Mouse (Mus musculus) megakaryocyte, embryonic 14.5 days (primary cell): ENCODE measurements around the gene Tcl1b5.
"Not testable (repeated sequence)": the region's sequence is repeated elsewhere in the genome, so short reads cannot be mapped to it uniquely, and the experiment has no call there.

Experiments
- FLI1 ChIP-seq: IDR thresholded peaks from 2 replicates; pipeline ENCODE4 v1.6.1; 2012; ENCODE audit warnings: low read length, inconsistent platforms, mixed read lengths
- GATA1 ChIP-seq: IDR thresholded peaks from 3 replicates; pipeline ENCODE4 v1.6.1; 2012; ENCODE audit warnings: mixed read lengths, low read length, inconsistent platforms, borderline replicate concordance

DNA sequence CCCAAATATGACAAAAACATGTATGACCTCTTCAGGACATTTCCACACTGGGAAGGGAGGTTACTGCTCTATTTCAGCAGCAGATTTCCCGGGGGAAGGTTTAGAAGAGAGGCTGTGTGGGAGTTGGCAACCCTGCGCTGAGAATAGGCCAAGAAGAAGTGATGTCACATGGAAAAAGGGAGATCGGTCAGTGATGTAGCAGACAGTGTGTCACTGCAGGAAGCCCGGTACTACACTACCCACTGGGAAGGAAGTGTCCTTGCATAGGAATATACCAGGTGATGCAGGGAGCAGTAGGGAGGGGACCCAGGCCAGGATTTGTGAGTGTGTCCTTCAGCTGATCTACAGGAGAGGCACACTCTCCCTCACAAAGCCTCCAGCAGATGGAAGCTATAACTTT lies 20.9 kb upstream of the Tcl1b5 start:
- not testable (repeated sequence) for TF ChIP-seq GATA1, FLI1
